Mouse (Mus musculus) ES-Bruce4 (cell line): ENCODE data around the gene Ndufa13.

Experiments used
- CTCF ChIP-seq: IDR thresholded peaks from one replicate; pipeline ENCODE4 v1.8.1; 2011; ENCODE audit warnings: low read depth, low read length
- EP300 ChIP-seq: IDR thresholded peaks from 2 replicates; pipeline ENCODE4 v1.6.1; 2011; ENCODE audit warnings: low read depth, low read length; ENCODE audit not compliant: insufficient read depth
- POLR2A ChIP-seq: IDR thresholded peaks from one replicate; pipeline ENCODE4 v1.8.1; 2011; ENCODE audit warnings: low read length; ENCODE audit not compliant: insufficient read depth

DNA sequence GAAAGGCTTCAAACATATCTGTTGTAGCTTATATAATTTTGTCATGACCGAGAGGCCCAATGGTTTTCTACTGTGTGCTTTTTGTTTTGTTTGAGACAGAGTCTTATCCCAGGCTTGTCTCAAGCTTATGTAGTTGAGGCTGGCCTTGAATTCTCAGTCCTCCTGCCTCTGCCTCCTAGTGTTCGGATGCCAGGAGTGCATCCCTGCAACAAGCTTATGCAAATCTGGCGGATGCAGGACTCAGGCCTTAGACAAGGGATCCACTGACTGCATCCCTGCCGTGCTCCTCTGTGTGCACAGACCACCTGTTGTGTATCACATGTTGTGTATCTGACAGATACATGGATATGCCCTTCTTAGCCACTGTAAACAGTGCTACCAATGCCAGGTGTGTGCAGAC lies 41.6 kb downstream of the Ndufa13 start:
- TF ChIP-seq POLR2A (no peak), EP300 (no peak), CTCF (peak; percentile 76)
